Mouse (Mus musculus) hindbrain, embryonic 12.5 days (tissue): Measurements from ENCODE around the gene Pepd. TPM values are rescaled to one million over a fixed set of nuclear protein-coding genes. Genes with fewer than 3 reads are reported as not detected.
A peak's percentile ranks its signal among the peaks of the same experiment; 100 is the strongest.

Source experiments
- ATAC-seq: fragments of 200-750 bp; cut with Nextera tagmentation; 2 replicates; pipeline ENCODE4 v1.8.0; 2017; ENCODE audit warnings: moderate TSS enrichment; ENCODE audit not compliant: low FRiP score
- H3K27ac ChIP-seq: fragments of 300-500 bp; sonication (generic); 2 replicates; pipeline ENCODE4 v1.5.1; 2016; ENCODE audit warnings: mild to moderate bottlenecking
- H3K27me3 ChIP-seq: fragments of 300-500 bp; sonication (generic); 2 replicates; pipeline ENCODE4 v1.6.1; 2016; ENCODE audit warnings: mild to moderate bottlenecking
- H3K36me3 ChIP-seq: fragments of 300-500 bp; sonication (generic); 2 replicates; pipeline ENCODE4 v1.6.1; 2016; ENCODE audit warnings: mild to moderate bottlenecking
- H3K4me1 ChIP-seq: fragments of 300-500 bp; sonication (generic); 2 replicates; pipeline ENCODE4 v1.6.1; 2016
- H3K4me2 ChIP-seq: fragments of 300-500 bp; sonication (generic); replicated peaks from 2 replicates; pipeline ENCODE4 v1.6.1; 2016; ENCODE audit warnings: mild to moderate bottlenecking
- H3K4me3 ChIP-seq: fragments of 300-500 bp; sonication (generic); 2 replicates; pipeline ENCODE4 v1.5.1; 2016; ENCODE audit warnings: mild to moderate bottlenecking
- H3K9ac ChIP-seq: fragments of 300-500 bp; sonication (generic); 2 replicates; pipeline ENCODE4 v1.6.1; 2016; ENCODE audit warnings: mild to moderate bottlenecking, moderate library complexity
- H3K9me3 ChIP-seq: fragments of 300-500 bp; sonication (generic); replicated peaks from 2 replicates; pipeline ENCODE4 v1.6.1; 2016; ENCODE audit warnings: mild to moderate bottlenecking
- WGBS: fragments of 180-500 bp; shearing (Covaris S2); methylation state at CpG from one replicate; pipeline ENCODE4 v1.1.7; 2016; 5-methylcytosine and 5-hydroxymethylcytosine counted together
- polyA plus RNA-seq: library from polyadenylated mRNA; unstranded; fragments of >200 nt; fragmentation: Nextera tagmentation; extraction: Ambion mirVana; gene quantifications from 2 replicates; pipeline ENCODE4 v1.2.1, GENCODE M21; 2016

Gene Pepd
- polyA plus RNA-seq, 1 experiment from 2014 or later = 55.6 TPM

- H3K4me1 ChIP-seq = peaks cover 10% of the 10 kb centered on the region
- H3K27ac ChIP-seq = no peak overlapping the region
- no peak overlapping the region for H3K4me2 ChIP-seq
- no peak overlapping the region for H3K9ac ChIP-seq
- no peak for ATAC-seq
- no peaks in the 10 kb centered on the region for H3K27me3 ChIP-seq
- WGBS = 92% methylated on average over 9 of the region's 9 CpGs
- no peak overlapping the region for H3K4me3 ChIP-seq
- H3K9me3 ChIP-seq = no peaks in the 10 kb centered on the region
- peaks cover 39% of the 10 kb centered on the region for H3K36me3 ChIP-seq
These were observed 128.2 kb downstream of the Pepd start for GRCm38 (mm10) chr7:35040176-35040972.

GRCm38 (mm10) chr7:35041286-35042208 lies 129.4 kb downstream of the Pepd start:
- H3K9me3 ChIP-seq = no peaks in the 10 kb centered on the region
- ATAC-seq = no peak
- no peak overlapping the region for H3K4me2 ChIP-seq
- 72% methylated on average over 2 of the region's 2 CpGs for WGBS
- H3K4me1 ChIP-seq = peaks cover 2% of the 10 kb centered on the region
- no peak overlapping the region for H3K27ac ChIP-seq
- no peaks in the 10 kb centered on the region for H3K27me3 ChIP-seq
- no peak overlapping the region for H3K4me3 ChIP-seq
- H3K9ac ChIP-seq = no peak overlapping the region
- H3K36me3 ChIP-seq = peaks cover 46% of the 10 kb centered on the region

- Histone ChIP-seq H3K27me3 (no peaks in the 10 kb centered on the region), H3K4me2 (no peak overlapping the region), H3K9me3 (no peaks in the 10 kb centered on the region), H3K4me3 (no peak overlapping the region), H3K9ac (no peak overlapping the region), H3K36me3 (peaks cover 46% of the 10 kb centered on the region), H3K4me1 (no peaks in the 10 kb centered on the region), H3K27ac (no peak overlapping the region)
- no peak for ATAC-seq
These were observed 130.0 kb downstream of the Pepd start for GRCm38 (mm10) chr7:35042209-35042554.

DNA sequence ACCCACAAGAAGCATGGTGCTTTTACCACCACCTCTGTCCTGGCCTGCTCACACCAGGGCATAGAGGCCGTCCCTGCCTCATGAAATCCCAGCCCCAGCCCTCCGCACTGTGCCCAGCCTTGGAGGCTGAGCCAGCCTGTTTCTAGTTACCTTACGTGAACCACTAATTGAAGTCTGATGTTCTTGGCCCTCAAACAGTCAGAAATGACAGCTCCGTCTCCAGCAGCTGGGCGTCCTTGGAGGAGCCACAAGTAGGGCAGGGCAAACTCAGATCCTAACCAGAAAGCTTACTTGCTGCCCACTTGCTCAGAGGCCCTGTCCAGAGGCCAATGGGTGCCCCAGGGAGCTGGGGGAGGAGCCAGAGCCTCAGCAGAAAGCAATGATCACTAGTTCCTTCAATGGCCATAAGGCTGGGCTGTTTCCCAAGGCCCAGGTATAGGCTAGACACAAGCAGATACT lies 130.6 kb downstream of the Pepd start:
- 83% methylated on average over 5 of the region's 5 CpGs for WGBS
- no peak for ATAC-seq
- no peaks in the 10 kb centered on the region for H3K4me1 ChIP-seq
- no peak overlapping the region for H3K4me3 ChIP-seq
- H3K27me3 ChIP-seq = no peaks in the 10 kb centered on the region
- H3K9ac ChIP-seq = no peak overlapping the region
- H3K36me3 ChIP-seq = peaks cover 44% of the 10 kb centered on the region
- no peaks in the 10 kb centered on the region for H3K9me3 ChIP-seq
- H3K27ac ChIP-seq = no peak overlapping the region
- H3K4me2 ChIP-seq = no peak overlapping the region

DNA sequence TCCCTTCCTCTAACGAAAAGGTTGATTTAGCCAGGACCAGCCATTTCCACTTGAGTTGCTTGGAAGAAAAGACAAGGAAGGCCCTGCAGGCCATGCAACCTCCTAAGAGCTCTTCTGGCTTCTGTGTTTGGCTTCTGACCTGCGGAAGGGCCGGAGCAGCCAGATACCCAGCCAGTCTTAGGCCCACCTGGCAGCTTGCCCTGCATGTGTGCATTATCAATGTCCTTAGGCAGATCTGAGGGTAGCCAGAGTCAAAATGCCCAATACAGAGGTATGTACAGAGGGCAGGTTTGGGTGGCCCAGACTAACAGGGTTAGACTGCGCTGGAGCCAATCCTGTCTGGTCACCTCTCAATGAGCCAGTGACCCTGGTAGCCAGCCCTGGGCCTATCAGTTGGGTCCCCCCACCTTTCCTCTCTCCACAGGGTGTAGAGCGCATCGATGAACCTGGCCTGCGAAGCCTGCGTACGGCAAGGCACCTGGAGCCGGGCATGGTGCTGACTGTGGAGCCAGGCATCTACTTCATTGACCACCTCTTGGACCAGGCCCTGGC lies 131.2 kb downstream of the Pepd start:
- Histone ChIP-seq H3K36me3 (peaks cover 44% of the 10 kb centered on the region), H3K4me1 (no peaks in the 10 kb centered on the region), H3K27me3 (no peaks in the 10 kb centered on the region), H3K27ac (no peak overlapping the region), H3K9ac (no peak overlapping the region), H3K4me2 (no peak overlapping the region), H3K4me3 (no peak overlapping the region), H3K9me3 (no peaks in the 10 kb centered on the region)
- 93% methylated on average over 10 of the region's 10 CpGs for WGBS
- no peak for ATAC-seq

DNA sequence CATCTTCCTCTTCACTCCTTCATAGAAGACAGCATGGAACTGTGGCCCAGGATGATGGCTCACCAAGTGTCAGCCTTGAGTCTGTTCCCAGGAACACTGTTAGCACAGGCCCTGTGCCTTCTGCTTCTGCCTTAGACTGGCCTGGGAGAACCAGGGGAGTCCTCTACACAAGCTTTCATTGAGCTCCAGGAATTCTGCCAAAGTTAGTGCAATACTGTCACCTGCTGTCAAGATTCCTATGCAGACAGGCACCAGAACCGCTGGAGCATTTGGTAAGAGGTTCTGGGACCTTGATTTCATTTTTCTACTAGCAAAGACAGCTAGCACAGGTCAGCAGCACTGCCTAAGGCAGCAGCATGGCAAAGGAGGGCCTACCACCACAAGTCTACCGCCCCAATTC lies 132.5 kb downstream of the Pepd start:
- peaks cover 47% of the 10 kb centered on the region for H3K36me3 ChIP-seq
- no peak for ATAC-seq

GRCm38 (mm10) chr7:35046091-35046490 lies 133.9 kb downstream of the Pepd start:
- H3K36me3 ChIP-seq = peaks cover 54% of the 10 kb centered on the region
- H3K27ac ChIP-seq = no peak overlapping the region
- WGBS = 95% methylated on average over 4 of the region's 4 CpGs

More for the DNA sequence above, 132.5 kb downstream of the Pepd start:
- H3K4me2 ChIP-seq = no peak overlapping the region
- H3K27ac ChIP-seq = no peak overlapping the region
- H3K9ac ChIP-seq = no peak overlapping the region
- no peaks in the 10 kb centered on the region for H3K4me1 ChIP-seq
- no peaks in the 10 kb centered on the region for H3K9me3 ChIP-seq
- no peak overlapping the region for H3K4me3 ChIP-seq
- 87% methylated on average over 2 of the region's 2 CpGs for WGBS
- H3K27me3 ChIP-seq = no peaks in the 10 kb centered on the region

DNA sequence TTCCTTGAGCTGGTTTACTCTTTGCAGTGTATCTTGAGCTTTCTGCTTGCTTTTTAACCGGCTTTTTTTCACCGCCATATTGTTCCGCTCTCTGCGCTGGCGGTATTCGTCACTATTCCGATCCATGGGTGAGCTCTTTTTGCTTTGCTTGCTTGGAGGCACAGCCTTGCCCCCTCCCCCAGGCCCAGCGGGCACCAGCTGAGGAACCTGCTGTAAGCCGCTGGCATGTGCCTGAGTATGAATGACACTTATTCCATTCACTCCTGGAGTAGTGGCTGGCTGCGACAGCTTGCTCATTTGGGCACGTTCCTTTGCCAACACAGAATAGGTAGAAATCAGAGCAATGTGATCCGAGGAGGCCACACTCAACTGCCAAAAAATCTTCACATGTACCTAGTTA lies 138.4 kb downstream of the Pepd start:
- 94% methylated on average over 12 of the region's 12 CpGs for WGBS
- Histone ChIP-seq H3K4me1 (peaks cover 18% of the 10 kb centered on the region), H3K9ac (no peak overlapping the region), H3K4me3 (no peak overlapping the region), H3K4me2 (no peak overlapping the region), H3K9me3 (no peaks in the 10 kb centered on the region), H3K27me3 (no peaks in the 10 kb centered on the region), H3K27ac (no peak overlapping the region), H3K36me3 (peaks cover 16% of the 10 kb centered on the region)
- no peak for ATAC-seq

More at GRCm38 (mm10) chr7:35046091-35046490, 133.9 kb downstream of the Pepd start:
- H3K9ac ChIP-seq = no peak overlapping the region
- no peaks in the 10 kb centered on the region for H3K27me3 ChIP-seq
- no peak overlapping the region for H3K4me3 ChIP-seq
- H3K9me3 ChIP-seq = no peaks in the 10 kb centered on the region
- no peak overlapping the region for H3K4me2 ChIP-seq
- ATAC-seq = no peak
- H3K4me1 ChIP-seq = no peaks in the 10 kb centered on the region

GRCm38 (mm10) chr7:35053161-35053560 lies 141.0 kb downstream of the Pepd start:
- peaks cover 10% of the 10 kb centered on the region for H3K36me3 ChIP-seq
- WGBS = 84% methylated on average over 3 of the region's 3 CpGs

DNA sequence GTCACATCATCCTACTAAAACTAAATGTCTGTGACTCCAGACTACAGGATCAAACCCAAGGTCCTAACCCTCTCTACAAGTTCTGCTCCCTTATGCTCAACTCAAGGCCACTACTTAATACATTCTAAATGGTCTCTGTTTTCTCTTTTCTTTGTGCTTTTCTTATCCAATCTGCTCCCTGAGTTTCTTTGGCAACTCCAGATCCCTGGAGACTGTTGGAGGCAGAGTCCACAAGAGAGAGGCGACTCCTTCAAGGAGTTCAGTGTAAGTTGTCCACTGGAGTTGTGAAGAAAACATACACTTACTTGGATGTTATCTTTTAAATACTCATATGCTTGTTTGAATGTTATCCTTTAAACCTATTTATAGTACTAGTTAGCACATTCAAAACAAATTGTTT lies 142.1 kb downstream of the Pepd start:
- no peak overlapping the region for H3K27ac ChIP-seq
- ATAC-seq = no peak
- H3K4me2 ChIP-seq = no peak overlapping the region
- 87% methylated on average over 1 of the region's 1 CpGs for WGBS
- H3K4me1 ChIP-seq = peaks cover 21% of the 10 kb centered on the region
- peaks cover 7% of the 10 kb centered on the region; the same call in 1 of the 2 replicates for H3K36me3 ChIP-seq
- no peaks in the 10 kb centered on the region for H3K27me3 ChIP-seq
- H3K9me3 ChIP-seq = no peaks in the 10 kb centered on the region
- no peak overlapping the region for H3K9ac ChIP-seq
- H3K4me3 ChIP-seq = no peak overlapping the region

More at GRCm38 (mm10) chr7:35053161-35053560, 141.0 kb downstream of the Pepd start:
- no peaks in the 10 kb centered on the region for H3K9me3 ChIP-seq
- H3K4me2 ChIP-seq = no peak overlapping the region
- no peaks in the 10 kb centered on the region for H3K27me3 ChIP-seq
- no peak overlapping the region for H3K27ac ChIP-seq
- H3K9ac ChIP-seq = no peak overlapping the region
- no peak for ATAC-seq
- H3K4me3 ChIP-seq = no peak overlapping the region
- H3K4me1 ChIP-seq = peaks cover 21% of the 10 kb centered on the region

- WGBS = 53% methylated on average over 2 of the region's 2 CpGs
- peak overlapping the region; percentile 67 for H3K4me2 ChIP-seq
- ATAC-seq = no peak
- peaks cover 6% of the 10 kb centered on the region; the same call in 1 of the 2 replicates for H3K36me3 ChIP-seq
- no peak overlapping the region for H3K27ac ChIP-seq
- H3K9ac ChIP-seq = peak overlapping the region; percentile 92
- H3K4me3 ChIP-seq = peak overlapping the region; percentile 90
- H3K27me3 ChIP-seq = no peaks in the 10 kb centered on the region
- no peaks in the 10 kb centered on the region; the same call in 1 of the 2 replicates for H3K9me3 ChIP-seq
- H3K4me1 ChIP-seq = peaks cover 21% of the 10 kb centered on the region
These were observed 142.9 kb downstream of the Pepd start for GRCm38 (mm10) chr7:35054977-35055618.
